Mouse (Mus musculus) macrophage (primary cell): ENCODE data around the gene Rassf2. TPM values are rescaled to one million over a fixed set of nuclear protein-coding genes. Genes with fewer than 3 reads are reported as not detected.

Experiments
- H3K27ac ChIP-seq: fragments of 350-480 bp; formaldehyde crosslinking; 2 replicates; pipeline ENCODE4 v1.9.0; 2021
- H3K36me3 ChIP-seq: fragments of 350-480 bp; formaldehyde crosslinking; 2 replicates; pipeline ENCODE4 v1.9.0; 2021; ENCODE audit errors: inconsistent target
- H3K4me3 ChIP-seq: fragments of 350-480 bp; formaldehyde crosslinking; 2 replicates; pipeline ENCODE4 v1.9.0; 2021; ENCODE audit errors: inconsistent target
- H3K79me2 ChIP-seq: fragments of 350-480 bp; formaldehyde crosslinking; 2 replicates; pipeline ENCODE4 v1.9.0; 2021; ENCODE audit errors: inconsistent target
- WGBS: methylation state at CpG from one replicate; pipeline ENCODE4 v1.1.7; 2026; ENCODE audit warnings: inconsistent platforms; ENCODE audit not compliant: missing documents; 5-methylcytosine and 5-hydroxymethylcytosine counted together
- polyA plus RNA-seq: library from polyadenylated mRNA; stranded (reverse); fragments of 250-400 nt; gene quantifications from 3 replicates; pipeline ENCODE4 v1.2.4, GENCODE M21; 2018; ENCODE audit warnings: inconsistent platforms

The Rassf2 gene
- polyA plus RNA-seq, 1 experiment from 2014 or later, result 95.6 TPM

DNA sequence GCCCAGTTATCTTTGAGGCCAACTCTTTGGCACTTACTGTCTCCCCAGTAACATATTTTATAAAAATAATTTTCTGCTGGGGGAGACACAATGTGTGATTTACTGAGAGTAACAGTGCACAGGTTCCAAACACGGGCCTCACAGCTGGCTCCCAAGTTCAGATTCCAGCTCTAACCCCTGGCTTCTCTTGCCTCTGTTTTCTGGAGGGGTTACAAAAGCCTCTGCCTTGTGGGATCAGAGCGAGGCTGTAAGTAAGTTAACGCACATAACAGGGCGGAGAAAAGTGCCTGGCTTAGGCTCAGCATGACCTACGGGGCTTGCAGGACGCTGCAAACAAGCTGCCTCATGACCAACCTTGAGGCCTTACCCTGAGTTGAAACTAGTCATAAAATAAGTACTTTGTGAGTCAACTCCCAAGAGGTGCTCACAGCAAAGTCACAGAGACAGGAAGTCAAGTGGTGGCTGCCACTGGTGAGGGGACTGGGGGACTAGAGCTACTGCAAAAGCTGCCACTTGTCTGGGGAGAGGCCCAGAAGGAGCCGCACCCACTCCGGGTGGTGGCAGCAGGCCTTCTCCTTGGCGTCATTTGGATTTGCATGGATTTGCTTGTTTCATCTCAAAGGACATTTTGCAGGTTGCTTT lies 25.4 kb downstream of the Rassf2 start:
- Histone ChIP-seq H3K36me3 (peaks cover 75% of the 10 kb centered on the region), H3K27ac (0 out of 2 replicates have a peak overlapping the region, but pooled peaks have one; percentile 92), H3K4me3 (no peak overlapping the region), H3K79me2 (peaks cover 16% of the 10 kb centered on the region; the same call in 1 of the 2 replicates)
- 96% methylated on average over 8 of the region's 9 CpGs for WGBS

DNA sequence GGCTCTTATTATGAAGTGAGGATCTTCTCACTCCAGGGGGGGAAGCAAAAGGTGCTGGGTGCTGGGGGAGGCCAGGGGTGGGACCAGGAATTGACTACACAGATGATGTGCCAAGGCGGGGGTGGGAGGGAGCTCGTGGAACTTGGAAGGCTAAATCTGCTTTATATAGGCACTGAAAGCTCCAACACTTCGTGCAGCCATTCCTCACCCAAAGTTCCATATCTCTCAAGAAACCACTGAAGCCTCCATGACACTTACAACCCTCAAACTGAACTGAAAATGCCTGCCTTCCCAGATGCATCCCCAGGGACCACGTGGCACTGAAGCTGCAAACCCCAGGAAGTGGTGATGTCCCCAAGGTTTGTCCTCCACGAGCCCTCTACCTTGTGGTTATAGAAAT lies 26.1 kb downstream of the Rassf2 start:
- Histone ChIP-seq H3K36me3 (peaks cover 74% of the 10 kb centered on the region), H3K79me2 (peaks cover 11% of the 10 kb centered on the region; the same call in 1 of the 2 replicates), H3K27ac (no peak overlapping the region), H3K4me3 (no peak overlapping the region)
- 80% methylated on average over 5 of the region's 5 CpGs for WGBS

- Histone ChIP-seq H3K27ac (no peak overlapping the region), H3K79me2 (peaks cover 11% of the 10 kb centered on the region; the same call in 1 of the 2 replicates), H3K36me3 (peaks cover 85% of the 10 kb centered on the region), H3K4me3 (no peak overlapping the region)
- 97% methylated on average over 13 of the region's 13 CpGs for WGBS
Observed at GRCm38 (mm10) chr2:132001696-132002334, 28.2 kb downstream of the Rassf2 start.

GRCm38 (mm10) chr2:131997356-131997755 lies 32.7 kb downstream of the Rassf2 start:
- H3K27ac ChIP-seq, result no peak overlapping the region
- H3K79me2 ChIP-seq, result peaks cover 7% of the 10 kb centered on the region; the same call in 1 of the 2 replicates
- H3K4me3 ChIP-seq, result no peak overlapping the region
- WGBS, result 45% methylated on average over 5 of the region's 5 CpGs
- H3K36me3 ChIP-seq, result peaks cover 82% of the 10 kb centered on the region

DNA sequence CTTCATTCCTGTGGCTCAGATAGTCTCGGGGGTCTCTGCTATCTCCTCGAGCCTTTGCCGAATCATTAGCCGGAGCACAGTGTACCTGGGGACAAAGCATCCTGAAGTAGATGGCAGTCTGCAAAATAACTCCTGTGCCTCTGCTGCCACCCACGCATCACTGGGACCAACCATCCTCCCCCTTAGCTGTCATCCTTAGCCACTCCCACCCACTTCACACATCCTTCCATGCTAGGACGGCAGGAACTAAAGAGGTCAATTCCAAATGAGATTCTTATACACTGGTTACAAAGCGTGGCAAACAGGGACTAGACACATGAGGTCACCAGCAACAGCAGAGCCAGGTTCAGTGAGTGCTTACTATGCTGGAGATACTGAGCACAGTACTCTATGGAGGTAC lies 33.7 kb downstream of the Rassf2 start:
- no peak overlapping the region for H3K4me3 ChIP-seq
- peaks cover 72% of the 10 kb centered on the region for H3K36me3 ChIP-seq
- H3K27ac ChIP-seq, result no peak overlapping the region
- H3K79me2 ChIP-seq, result peaks cover 7% of the 10 kb centered on the region; the same call in 1 of the 2 replicates
- WGBS, result 87% methylated on average over 7 of the region's 7 CpGs

GRCm38 (mm10) chr2:131995742-131996141 lies 34.3 kb downstream of the Rassf2 start:
- 43% methylated on average over 12 of the region's 12 CpGs for WGBS
- Histone ChIP-seq H3K4me3 (no peak overlapping the region), H3K79me2 (peaks cover 7% of the 10 kb centered on the region; the same call in 1 of the 2 replicates), H3K27ac (no peak overlapping the region), H3K36me3 (peaks cover 66% of the 10 kb centered on the region)

- no peak overlapping the region for H3K27ac ChIP-seq
- WGBS, result 97% methylated on average over 6 of the region's 6 CpGs
- peaks cover 58% of the 10 kb centered on the region for H3K36me3 ChIP-seq
- no peak overlapping the region for H3K4me3 ChIP-seq
- H3K79me2 ChIP-seq, result peaks cover 7% of the 10 kb centered on the region; the same call in 1 of the 2 replicates
Observed at GRCm38 (mm10) chr2:131994971-131995370, 35.1 kb downstream of the Rassf2 start.

GRCm38 (mm10) chr2:131993563-131994088 lies 36.4 kb downstream of the Rassf2 start:
- Histone ChIP-seq H3K36me3 (peaks cover 49% of the 10 kb centered on the region), H3K79me2 (peaks cover 7% of the 10 kb centered on the region; the same call in 1 of the 2 replicates), H3K27ac (no peak overlapping the region), H3K4me3 (no peak overlapping the region)
- WGBS, result 92% methylated on average over 9 of the region's 14 CpGs

GRCm38 (mm10) chr2:131993151-131993550 lies 36.9 kb downstream of the Rassf2 start:
- 91% methylated on average over 4 of the region's 4 CpGs for WGBS
- H3K79me2 ChIP-seq, result peaks cover 7% of the 10 kb centered on the region; the same call in 1 of the 2 replicates
- no peak overlapping the region for H3K4me3 ChIP-seq
- no peak overlapping the region for H3K27ac ChIP-seq
- H3K36me3 ChIP-seq, result peaks cover 45% of the 10 kb centered on the region

GRCm38 (mm10) chr2:131992487-131992886 lies 37.6 kb downstream of the Rassf2 start:
- Histone ChIP-seq H3K27ac (no peak overlapping the region), H3K36me3 (peaks cover 38% of the 10 kb centered on the region)
- WGBS, result 24% methylated on average over 2 of the region's 2 CpGs

GRCm38 (mm10) chr2:131988550-131988949 lies 41.5 kb downstream of the Rassf2 start:
- H3K27ac ChIP-seq, result no peak overlapping the region
- 43% methylated on average over 2 of the region's 2 CpGs for WGBS
- H3K4me3 ChIP-seq, result no peak overlapping the region
- H3K36me3 ChIP-seq, result peaks cover 3% of the 10 kb centered on the region; the same call in 1 of the 2 replicates
- no peaks in the 10 kb centered on the region for H3K79me2 ChIP-seq

More at GRCm38 (mm10) chr2:131992487-131992886, 37.6 kb downstream of the Rassf2 start:
- Histone ChIP-seq H3K4me3 (no peak overlapping the region), H3K79me2 (peaks cover 7% of the 10 kb centered on the region; the same call in 1 of the 2 replicates)

DNA sequence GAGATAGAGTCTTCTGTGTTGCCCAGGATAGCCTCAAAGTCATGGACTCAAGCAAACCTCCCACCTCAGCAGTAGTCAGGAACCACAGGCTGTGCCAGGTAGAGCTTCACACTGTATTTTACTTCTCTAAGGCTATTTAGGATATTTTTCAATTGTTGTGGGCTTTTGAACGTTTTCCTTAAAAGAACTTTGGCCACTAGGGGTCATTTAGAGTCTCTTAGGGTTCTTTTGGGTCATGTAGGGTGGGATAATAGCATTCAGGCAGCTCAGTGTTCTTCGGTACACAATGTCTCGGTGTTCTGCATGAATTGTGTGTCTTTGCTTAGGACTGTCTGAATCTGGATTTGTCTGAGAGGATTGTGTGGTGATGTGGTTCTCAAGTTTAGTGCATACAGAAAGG lies 42.1 kb downstream of the Rassf2 start:
- Histone ChIP-seq H3K4me3 (no peak overlapping the region), H3K36me3 (no peaks in the 10 kb centered on the region), H3K27ac (no peak overlapping the region), H3K79me2 (no peaks in the 10 kb centered on the region)
- WGBS, result 32% methylated on average over 3 of the region's 3 CpGs

DNA sequence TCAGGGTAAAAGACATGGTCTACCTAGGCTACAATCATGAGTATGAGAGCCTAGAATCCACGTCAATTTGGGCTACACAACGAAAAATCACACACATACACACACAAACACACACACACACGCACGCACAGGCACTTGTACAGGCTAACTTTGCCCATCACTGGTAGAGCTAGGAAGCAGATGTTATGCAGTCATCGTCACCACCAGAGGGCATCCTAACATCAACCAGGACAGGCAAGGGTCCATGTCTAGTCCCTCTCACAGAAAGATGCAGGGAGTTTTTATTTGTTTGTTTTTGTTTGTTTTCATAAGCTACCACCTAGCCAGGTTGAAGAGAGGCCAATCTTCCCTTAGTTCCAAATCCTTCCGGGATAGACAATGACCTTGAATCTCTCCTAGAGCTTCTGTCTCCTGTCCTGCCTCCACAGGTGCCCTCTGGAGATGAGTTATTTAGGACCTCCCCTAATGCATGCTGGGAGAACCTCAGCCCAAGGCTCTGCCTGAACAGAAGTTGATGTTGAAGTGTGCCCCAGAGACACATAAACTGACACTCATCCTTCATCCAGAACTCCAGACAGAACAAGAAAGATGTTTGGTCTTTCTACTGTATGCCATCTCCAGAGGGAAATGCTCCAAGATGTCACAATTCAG lies 47.4 kb downstream of the Rassf2 start:
- WGBS, result 10% methylated on average over 6 of the region's 6 CpGs

DNA sequence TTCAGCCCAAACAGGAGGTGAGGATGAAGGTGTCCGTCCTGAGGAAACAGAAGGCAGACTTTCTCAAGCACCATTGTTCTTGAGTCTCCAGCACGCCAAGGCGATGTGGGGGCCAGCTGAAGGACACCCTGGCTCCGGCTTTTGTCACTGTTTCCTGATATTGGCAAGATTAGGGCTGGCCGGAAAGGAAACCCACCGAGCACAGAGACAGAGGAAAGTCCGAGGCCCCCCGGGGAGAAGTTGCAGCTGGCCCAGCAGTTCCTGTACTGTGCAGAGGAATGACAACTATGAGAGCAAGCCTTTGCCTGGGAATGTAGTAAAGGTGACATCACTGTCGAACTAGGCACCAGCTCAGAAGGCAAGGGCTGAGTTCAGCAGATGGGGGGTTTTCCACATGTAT lies 49.2 kb downstream of the Rassf2 start:
- no peak overlapping the region for H3K27ac ChIP-seq
- no peak overlapping the region for H3K4me3 ChIP-seq
- H3K36me3 ChIP-seq, result no peaks in the 10 kb centered on the region
- 38% methylated on average over 9 of the region's 9 CpGs for WGBS
- no peaks in the 10 kb centered on the region for H3K79me2 ChIP-seq

More for the DNA sequence above, 47.4 kb downstream of the Rassf2 start:
- H3K36me3 ChIP-seq, result no peaks in the 10 kb centered on the region
- H3K4me3 ChIP-seq, result no peak overlapping the region
- no peaks in the 10 kb centered on the region for H3K79me2 ChIP-seq
- H3K27ac ChIP-seq, result no peak overlapping the region
